Mouse (Mus musculus): ENCODE results near the gene Ppip5k1. TPM values are rescaled to one million over a fixed set of nuclear protein-coding genes. Genes with fewer than 3 reads are reported as not detected.

Ppip5k1 gene
- polyA plus RNA-seq, 1 experiment from 2014 or later, result 14.5 TPM

DNA sequence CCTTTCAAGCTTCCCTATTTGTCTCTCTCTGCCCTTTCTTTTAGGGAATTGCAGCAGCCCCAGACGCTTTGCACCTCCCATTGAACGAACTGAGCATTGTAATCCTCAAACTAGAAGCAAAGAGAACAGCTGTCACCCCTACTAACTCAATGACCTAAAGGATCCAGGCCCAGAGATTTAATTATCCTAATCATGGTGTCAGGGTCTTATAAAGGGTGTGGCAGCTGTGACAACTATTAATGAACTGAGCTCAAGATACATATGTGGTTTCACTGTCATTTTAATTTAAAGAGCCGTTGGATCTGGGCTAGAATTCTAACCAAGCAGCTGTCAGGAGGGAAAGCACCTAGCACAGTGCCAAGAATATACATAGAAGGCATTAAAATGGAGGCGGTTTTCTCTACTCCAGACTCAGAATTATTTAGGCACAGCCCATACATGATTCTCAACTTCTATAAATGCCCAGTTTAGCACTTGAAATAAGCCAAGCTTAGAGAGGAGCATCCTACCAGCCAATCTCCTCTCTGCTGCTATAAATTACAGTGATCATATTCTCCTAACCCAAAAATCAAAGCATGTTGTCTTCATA, 83.2 kb downstream of the Ppip5k1 start:
- Histone ChIP-seq H3K4me1 (peaks cover 21% of the 10 kb centered on the region), H3K4me2 (peak overlapping the region; percentile 71), H3K27me3 (no peaks in the 10 kb centered on the region), H3K27ac (peak overlapping the region; percentile 38; the same call in 1 of the 2 replicates), H3K9ac (peak overlapping the region; percentile 34; the same call in 1 of the 2 replicates), H3K9me3 (replicated peaks) (no peaks in the 10 kb centered on the region), H3K36me3 (peaks cover 28% of the 10 kb centered on the region), H3K4me3 (replicated peaks) (peak overlapping the region; percentile 69)
- ATAC-seq (replicated peaks; ENCODE audit: low FRiP score), result no peak
- WGBS, result 26% methylated on average over 4 of the region's 4 CpGs

GRCm38 (mm10) chr2:121271236-121271927, 83.8 kb downstream of the Ppip5k1 start, which contains the start of gene Trp53bp1:
Trp53bp1 (minus strand) TSS chr2:121271407.
- peak within 1 kb of the TSS; percentile 75 for H3K9ac ChIP-seq
- peak within 1 kb of the TSS; percentile 79 for H3K27ac ChIP-seq
- peak within 1 kb of the TSS; percentile 69 for H3K4me3 ChIP-seq (replicated peaks)
- H3K4me2 ChIP-seq, result peak within 1 kb of the TSS; percentile 71
- H3K36me3 ChIP-seq, result peaks cover 34% of the 10 kb centered on the region
- peak; percentile 100 for ATAC-seq (replicated peaks; ENCODE audit: low FRiP score)
- H3K27me3 ChIP-seq, result no peaks in the 10 kb centered on the region
- no peaks in the 10 kb centered on the region for H3K9me3 ChIP-seq (replicated peaks)
- under 1% methylated on average over 36 of the region's 37 CpGs for WGBS
- peaks cover 21% of the 10 kb centered on the region for H3K4me1 ChIP-seq

DNA sequence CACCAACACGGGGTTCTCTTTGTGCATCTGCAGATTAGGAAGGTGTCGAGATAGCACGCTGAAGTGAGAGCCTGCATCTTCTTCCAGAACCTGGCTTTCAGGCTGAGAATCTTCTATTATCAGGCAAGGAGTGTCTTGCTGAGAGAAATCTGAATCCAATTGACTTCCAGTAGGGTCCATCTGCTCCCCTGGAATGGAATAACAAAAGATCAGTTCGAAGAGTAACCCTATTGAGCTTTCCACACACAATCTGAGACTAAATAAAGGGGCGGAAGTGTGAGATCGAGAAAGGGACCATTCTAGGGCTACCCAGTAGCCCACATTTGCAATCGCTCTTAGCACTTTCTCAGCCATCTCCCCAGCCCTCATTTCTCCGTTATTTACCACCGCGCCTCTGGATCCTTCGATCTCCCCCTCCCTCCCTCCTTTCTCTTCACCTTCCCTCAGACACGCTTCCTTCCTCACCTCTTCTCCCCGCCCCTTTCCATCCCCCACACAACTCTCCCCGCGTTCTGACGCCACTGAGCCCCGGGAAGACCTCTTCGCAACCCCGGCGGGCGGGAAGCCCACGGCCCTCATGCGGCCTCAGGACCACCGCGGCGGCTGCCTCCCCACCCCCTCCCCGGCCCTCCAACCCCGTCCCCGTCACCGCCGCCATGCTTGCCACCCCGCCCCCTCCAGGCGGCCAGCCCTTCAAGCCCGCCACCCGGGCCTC, 84.5 kb downstream of the Ppip5k1 start:
- Histone ChIP-seq H3K27me3 (no peaks in the 10 kb centered on the region), H3K4me2 (peak overlapping the region; percentile 67), H3K4me3 (replicated peaks) (peak overlapping the region; percentile 69), H3K4me1 (peaks cover 21% of the 10 kb centered on the region), H3K9ac (peak overlapping the region; percentile 75), H3K27ac (peak overlapping the region; percentile 79), H3K36me3 (peaks cover 34% of the 10 kb centered on the region), H3K9me3 (replicated peaks) (no peaks in the 10 kb centered on the region)
- ATAC-seq (replicated peaks; ENCODE audit: low FRiP score), result peak; percentile 84
- WGBS, result under 1% methylated on average over 35 of the region's 35 CpGs

GRCm38 (mm10) chr2:121268446-121268845, 86.8 kb downstream of the Ppip5k1 start:
- H3K27me3 ChIP-seq, result no peaks in the 10 kb centered on the region
- H3K9me3 ChIP-seq (replicated peaks), result no peaks in the 10 kb centered on the region
- peaks cover 21% of the 10 kb centered on the region for H3K4me1 ChIP-seq
- H3K4me2 ChIP-seq, result no peak overlapping the region
- no peak overlapping the region for H3K4me3 ChIP-seq (replicated peaks)
- peaks cover 51% of the 10 kb centered on the region for H3K36me3 ChIP-seq
- H3K27ac ChIP-seq, result no peak overlapping the region
- ATAC-seq (replicated peaks; ENCODE audit: low FRiP score), result no peak
- no peak overlapping the region for H3K9ac ChIP-seq
- WGBS, result 67% methylated on average over 8 of the region's 8 CpGs

Other genes with a start within 250 kb of the Ppip5k1 start
- gene Tgm7, start 245.6 kb downstream of the Ppip5k1 start, polyA plus RNA-seq (2015; fragmentation: Nextera tagmentation; extraction: Ambion mirVana), result 0.17 and 0.25 TPM in 2 replicates
- gene Adal, start 215.0 kb downstream of the Ppip5k1 start, polyA plus RNA-seq (2015; fragmentation: Nextera tagmentation; extraction: Ambion mirVana), result 21.3 and 21.9 TPM in 2 replicates
- gene Lcmt2, start 214.7 kb downstream of the Ppip5k1 start, polyA plus RNA-seq (2015; fragmentation: Nextera tagmentation; extraction: Ambion mirVana), result 22.8 and 24.5 TPM in 2 replicates
- 57.2 and 57.6 TPM in 2 replicates for gene Tubgcp4, start 184.7 kb downstream of the Ppip5k1 start, polyA plus RNA-seq (2015; fragmentation: Nextera tagmentation; extraction: Ambion mirVana)
- gene Zscan29, start 184.3 kb downstream of the Ppip5k1 start, polyA plus RNA-seq (2015; fragmentation: Nextera tagmentation; extraction: Ambion mirVana), result 12.6 and 13.8 TPM in 2 replicates
- 72.9 and 73.7 TPM in 2 replicates for gene Trp53bp1, start 84.0 kb downstream of the Ppip5k1 start, polyA plus RNA-seq (2015; fragmentation: Nextera tagmentation; extraction: Ambion mirVana)
- 3.1 and 3.2 TPM in 2 replicates for gene Map1a, start 65.8 kb downstream of the Ppip5k1 start, polyA plus RNA-seq (2015; fragmentation: Nextera tagmentation; extraction: Ambion mirVana)
- 16.9 and 22.4 TPM in 2 replicates for gene Ckmt1, start 2.3 kb upstream of the Ppip5k1 start, polyA plus RNA-seq (2015; fragmentation: Nextera tagmentation; extraction: Ambion mirVana)
- gene Strc, start 31.8 kb upstream of the Ppip5k1 start, polyA plus RNA-seq (2015; fragmentation: Nextera tagmentation; extraction: Ambion mirVana), result not detected in 2 replicates
- gene Pdia3, start 58.4 kb upstream of the Ppip5k1 start, polyA plus RNA-seq (2015; fragmentation: Nextera tagmentation; extraction: Ambion mirVana), result 811 and 867 TPM in 2 replicates
- 1.8 and 2.7 TPM in 2 replicates for gene Catsper2, start 58.4 kb upstream of the Ppip5k1 start, polyA plus RNA-seq (2015; fragmentation: Nextera tagmentation; extraction: Ambion mirVana)
- gene Ell3, start 88.9 kb upstream of the Ppip5k1 start, polyA plus RNA-seq (2015; fragmentation: Nextera tagmentation; extraction: Ambion mirVana), result 11.2 and 12.9 TPM in 2 replicates
- gene Serf2, start 93.8 kb upstream of the Ppip5k1 start, polyA plus RNA-seq (2015; fragmentation: Nextera tagmentation; extraction: Ambion mirVana), result 482 and 510 TPM in 2 replicates
- gene Hypk, start 97.9 kb upstream of the Ppip5k1 start, polyA plus RNA-seq (2015; fragmentation: Nextera tagmentation; extraction: Ambion mirVana), result 119 and 120 TPM in 2 replicates
- gene Serinc4, start 101.4 kb upstream of the Ppip5k1 start, polyA plus RNA-seq (2015; fragmentation: Nextera tagmentation; extraction: Ambion mirVana), result 0.06 and 0.10 TPM in 2 replicates
- gene Mfap1b, start 118.7 kb upstream of the Ppip5k1 start, polyA plus RNA-seq (2015; fragmentation: Nextera tagmentation; extraction: Ambion mirVana), result 53.7 and 54.3 TPM in 2 replicates
- 28.2 and 29.4 TPM in 2 replicates for gene Mfap1a, start 151.3 kb upstream of the Ppip5k1 start, polyA plus RNA-seq (2015; fragmentation: Nextera tagmentation; extraction: Ambion mirVana)
- gene Wdr76, start 151.3 kb upstream of the Ppip5k1 start, polyA plus RNA-seq (2015; fragmentation: Nextera tagmentation; extraction: Ambion mirVana), result 9.3 and 9.7 TPM in 2 replicates